Mouse (Mus musculus): ENCODE data around the gene Pdgfb.

Pdgfb gene

GRCm38 (mm10) chr15:79952504-79953231, 62.1 kb downstream of the Pdgfb start:
- DNase-seq = no peak

- DNase-seq = no peak
Observed at GRCm38 (mm10) chr15:79951730-79952503, 62.9 kb downstream of the Pdgfb start.

- no peak for DNase-seq
Observed at GRCm38 (mm10) chr15:79951226-79951625, 63.6 kb downstream of the Pdgfb start.

- DNase-seq = peak; percentile 70
Observed at GRCm38 (mm10) chr15:79950250-79951025, 64.3 kb downstream of the Pdgfb start.

- DNase-seq = no peak
Observed at GRCm38 (mm10) chr15:79947681-79948080, 67.1 kb downstream of the Pdgfb start.

- no peak for DNase-seq
Observed at GRCm38 (mm10) chr15:79946790-79947189, 68.0 kb downstream of the Pdgfb start.

- DNase-seq = peak; percentile 74
Observed at GRCm38 (mm10) chr15:79946022-79946421, 68.8 kb downstream of the Pdgfb start.

All from cerebellum, adult 11 months (tissue).